Mouse (Mus musculus): ENCODE measurements around the gene Phb. TPM values are rescaled to one million over a fixed set of nuclear protein-coding genes. Genes with fewer than 3 reads are reported as not detected.

Gene Phb
- total RNA-seq, 2 experiments from 2014 or later: 428 to 436 TPM

DNA sequence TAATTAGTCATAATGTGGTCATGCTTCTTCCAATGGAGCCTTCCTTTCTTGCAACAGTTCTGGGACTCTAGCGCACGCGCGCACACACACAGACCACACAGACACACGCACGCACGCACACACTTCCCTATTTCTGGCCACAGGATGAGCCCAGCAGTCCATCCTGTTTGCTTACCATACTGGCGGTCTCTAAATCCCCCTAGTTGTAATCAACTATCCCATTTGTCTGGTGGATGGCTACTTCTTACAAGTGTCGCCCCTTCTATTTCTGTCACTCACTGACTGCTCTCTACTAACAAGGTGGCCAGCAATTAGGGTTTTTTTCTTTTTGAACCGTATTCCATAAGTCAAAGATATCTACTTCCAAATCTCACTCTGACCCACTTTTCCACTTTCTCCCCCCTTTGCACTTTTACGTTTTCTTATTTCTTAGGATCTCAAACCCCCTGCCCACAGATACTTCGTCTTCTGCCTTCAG lies 45.4 kb downstream of the Phb start:
- DNase-seq: peak; percentile 51 to 61

DNA sequence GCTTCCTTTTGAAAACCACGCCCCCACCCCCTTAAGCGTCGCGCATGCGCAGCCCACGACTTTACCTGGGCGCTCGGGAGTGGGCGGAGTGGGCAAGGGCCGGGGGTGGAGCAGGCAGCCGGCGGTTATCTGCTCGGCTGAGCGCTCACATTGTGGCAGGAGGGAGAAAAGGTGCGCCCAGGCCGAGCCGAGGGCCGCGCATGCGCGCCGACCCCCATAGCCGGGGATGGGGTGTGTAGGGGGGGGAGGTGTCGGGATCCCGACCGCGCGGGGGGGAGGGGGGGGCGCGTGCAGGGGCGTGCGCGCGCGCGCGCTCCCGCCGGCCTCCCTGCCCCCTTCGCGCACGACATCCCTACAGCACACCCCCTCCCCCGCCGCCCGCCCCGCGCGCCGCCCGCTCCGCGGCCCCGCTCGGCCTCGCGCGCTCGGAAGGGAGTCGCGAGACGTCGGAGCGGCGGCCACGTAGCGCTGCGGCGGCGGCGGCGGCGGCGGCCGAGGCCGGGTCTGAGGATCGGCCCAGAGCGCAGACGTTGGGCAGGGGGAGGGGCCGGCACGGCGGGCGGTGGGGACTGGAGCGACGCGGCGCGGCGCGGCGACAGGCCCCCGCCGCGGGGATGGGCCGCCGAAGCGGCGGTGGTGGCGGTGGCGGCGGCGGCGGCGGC lies 45.9 kb downstream of the Phb start, which contains the start of gene Zfp652:
TSS of gene Zfp652 (plus strand) at position 111 of the 662 bp plus-strand sequence.
- peak; percentile 86 to 91 for DNase-seq

DNA sequence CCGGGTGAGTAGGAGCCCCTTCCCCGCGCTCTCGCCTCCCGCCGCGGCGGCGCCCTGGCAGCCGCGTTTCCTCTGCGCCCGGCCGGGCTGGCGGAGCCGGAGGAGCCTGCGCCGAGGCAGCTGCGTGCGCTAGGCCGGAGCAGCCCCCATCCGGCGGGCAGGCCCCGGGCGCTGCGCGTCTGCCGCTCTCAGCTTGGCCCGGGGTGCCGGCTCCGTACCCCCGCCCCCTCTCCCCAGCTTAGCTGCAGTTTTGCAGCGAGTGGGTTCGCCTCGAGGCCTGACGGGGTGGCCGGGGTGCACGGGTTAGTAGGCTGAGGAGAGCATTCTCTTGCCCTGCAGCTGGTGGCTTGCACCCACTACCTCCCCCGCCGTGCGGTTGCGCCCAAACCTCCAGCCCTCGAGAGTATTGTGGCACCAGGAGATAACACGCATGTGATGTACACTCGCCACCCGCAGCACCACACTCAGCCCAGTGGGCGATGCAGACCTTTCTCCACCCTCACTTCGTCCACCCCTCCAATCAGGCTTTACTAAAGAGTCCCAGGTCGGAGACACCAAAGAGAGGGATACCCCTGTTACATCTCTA lies 46.6 kb downstream of the Phb start:
- peak; percentile 53 to 65 for DNase-seq

DNA sequence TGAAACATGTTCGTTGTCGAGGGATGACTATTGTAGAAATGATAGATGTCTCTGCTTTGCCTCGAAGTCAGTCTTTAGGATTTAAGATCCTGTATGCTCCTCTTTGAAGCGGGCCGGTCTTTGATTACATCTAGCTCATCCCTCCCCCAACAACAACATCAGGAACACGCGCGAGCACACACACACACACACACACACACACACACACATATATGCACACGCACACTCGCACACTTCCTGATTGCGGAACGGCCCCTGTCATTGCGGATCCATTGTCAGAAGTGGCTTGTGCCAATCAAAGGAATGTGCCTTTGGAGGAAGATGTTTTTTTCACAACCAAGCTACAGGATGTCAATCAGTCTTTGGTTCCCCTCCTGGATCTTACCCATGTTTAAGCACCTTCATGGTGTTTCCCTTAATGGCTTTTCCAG lies 47.1 kb downstream of the Phb start:
- DNase-seq: peak in 1 of 2 experiments; percentile 34

DNA sequence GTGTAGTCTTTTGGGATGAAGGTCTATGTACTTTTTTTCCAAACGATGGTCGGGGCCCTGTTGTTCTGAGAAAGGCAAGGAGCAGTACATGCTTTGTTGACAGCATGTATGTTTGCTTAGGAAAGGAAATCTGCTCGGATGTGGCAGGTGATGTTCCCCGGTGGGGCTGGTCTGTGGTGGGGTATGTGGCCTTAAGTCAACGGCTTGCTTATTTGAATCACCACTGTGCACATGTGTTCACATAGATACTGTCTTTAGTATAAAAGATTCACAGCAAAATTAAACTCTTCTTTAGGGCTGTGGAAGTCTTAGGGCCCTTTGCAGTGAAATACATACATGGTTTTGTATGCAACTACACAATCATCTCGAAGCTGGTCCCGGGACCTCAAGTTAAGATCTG lies 47.7 kb downstream of the Phb start:
- DNase-seq: no peak

DNA sequence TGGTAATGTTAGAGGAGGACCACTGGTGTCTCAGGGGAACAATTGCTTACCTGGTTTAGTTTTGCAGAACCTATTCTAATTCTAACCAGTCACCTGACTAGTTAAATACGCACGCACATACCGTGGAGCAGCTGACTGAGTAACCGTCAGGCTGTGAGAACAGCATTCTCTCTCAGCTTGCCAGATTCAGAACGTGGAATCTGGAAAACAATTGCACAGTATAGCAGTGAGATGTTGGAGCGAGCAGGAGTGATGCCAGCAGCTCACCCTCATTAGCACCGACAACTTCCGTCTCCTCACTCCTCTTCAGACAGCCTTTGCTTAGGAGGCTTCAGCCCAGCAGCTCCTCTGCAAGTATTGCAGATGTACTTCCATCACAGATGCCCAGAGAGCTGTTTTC lies 49.4 kb downstream of the Phb start:
- no peak for DNase-seq

DNA sequence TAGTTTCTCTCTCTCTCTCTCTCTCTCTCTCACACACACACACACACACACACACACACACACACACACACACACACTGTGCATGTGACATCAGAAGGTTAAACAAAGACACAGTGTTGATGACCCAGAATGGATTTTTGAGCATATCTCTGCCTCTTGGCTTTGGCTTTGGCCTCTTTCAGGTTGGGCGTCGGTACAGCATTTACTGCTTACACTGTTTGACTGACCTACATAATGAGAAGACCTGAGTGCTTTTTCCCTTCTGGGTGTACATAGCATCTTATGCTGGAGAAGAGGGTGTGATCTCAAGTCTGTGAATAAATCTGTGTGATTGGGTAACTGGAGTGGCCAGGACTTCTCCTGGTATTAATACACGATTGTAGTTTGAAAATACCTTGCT lies 52.6 kb downstream of the Phb start:
- DNase-seq: peak in 1 of 2 experiments; percentile 18

DNA sequence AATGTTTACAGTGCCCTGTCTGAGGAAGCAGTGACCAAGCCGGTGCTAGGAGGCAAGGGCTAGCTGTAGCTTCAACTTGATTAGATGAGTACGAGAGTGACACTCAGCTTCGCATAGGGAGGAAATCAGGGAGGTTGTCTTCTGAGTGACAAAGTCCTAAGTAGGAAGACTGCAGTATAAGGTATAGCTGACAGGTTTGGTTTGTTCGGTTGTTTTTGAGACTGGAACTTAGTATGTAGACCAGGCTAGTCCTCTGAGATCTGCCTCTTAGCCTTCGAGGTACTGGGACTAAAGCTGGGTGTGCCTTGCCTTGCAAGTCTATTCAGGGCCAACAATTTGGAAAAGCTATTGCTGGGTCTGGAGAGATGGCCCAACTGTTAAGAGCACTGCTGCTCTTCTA lies 56.5 kb downstream of the Phb start, which contains the start of gene B130006D01Rik:
TSS of gene B130006D01Rik (plus strand) at position 301 of the 400 bp plus-strand sequence.
- no peak for DNase-seq

DNA sequence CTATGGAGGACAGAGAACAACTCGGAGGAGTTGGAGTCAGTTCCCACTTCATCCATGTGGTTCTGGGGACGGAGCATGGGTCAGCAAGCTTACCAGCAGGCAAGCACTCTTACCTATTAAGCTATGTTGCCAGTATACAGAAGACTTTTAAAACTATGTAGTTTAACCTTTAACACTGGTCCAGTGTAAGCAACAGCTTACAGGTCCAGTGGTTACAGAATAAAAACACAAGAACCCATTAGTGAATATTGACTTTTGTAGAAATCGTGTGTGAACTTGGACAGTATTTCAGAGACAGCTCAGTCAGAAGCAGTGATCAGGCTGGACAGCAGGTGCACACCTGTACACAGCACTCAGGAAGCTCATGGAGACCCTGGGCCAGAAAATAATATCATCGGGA lies 57.7 kb downstream of the Phb start:
- DNase-seq: no peak

DNA sequence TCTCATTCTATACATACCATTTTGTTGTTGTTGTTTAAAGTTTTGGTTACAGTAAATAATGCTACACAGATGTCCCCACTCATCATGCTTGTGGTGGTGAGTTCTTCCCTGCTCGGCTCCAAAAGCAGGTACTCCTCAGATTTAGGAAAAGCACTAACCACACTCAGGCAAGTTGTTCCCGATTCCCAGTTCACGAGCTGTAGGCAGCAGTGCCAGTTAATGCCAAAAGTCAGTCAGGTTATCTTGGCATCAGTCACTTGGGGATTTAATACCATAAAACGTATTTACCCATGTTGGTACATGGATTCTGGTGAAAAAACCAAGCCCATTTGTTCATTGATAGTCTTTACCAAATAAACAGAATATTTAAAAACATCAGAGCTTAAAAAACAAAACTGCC lies 59.4 kb downstream of the Phb start:
- no peak for DNase-seq

DNA sequence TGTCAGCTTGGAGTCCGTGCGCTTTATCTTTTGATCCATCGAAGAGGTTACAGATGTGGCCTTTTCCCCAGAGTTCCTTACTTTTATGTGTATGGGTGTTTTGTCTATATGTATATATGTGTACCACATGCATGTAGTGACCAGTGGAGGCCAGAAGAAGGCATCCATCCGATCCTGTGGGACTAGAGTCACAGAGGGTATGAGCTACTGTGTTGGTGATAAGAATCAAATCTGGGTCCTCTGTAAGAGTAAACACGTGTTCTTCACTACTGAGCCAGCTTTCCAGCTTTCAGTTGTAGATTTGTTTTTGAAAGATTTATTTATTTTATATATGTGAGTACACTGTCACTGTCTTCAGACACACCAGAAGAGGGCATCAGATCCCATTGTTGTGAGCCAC lies 61.2 kb downstream of the Phb start:
- DNase-seq: no peak

DNA sequence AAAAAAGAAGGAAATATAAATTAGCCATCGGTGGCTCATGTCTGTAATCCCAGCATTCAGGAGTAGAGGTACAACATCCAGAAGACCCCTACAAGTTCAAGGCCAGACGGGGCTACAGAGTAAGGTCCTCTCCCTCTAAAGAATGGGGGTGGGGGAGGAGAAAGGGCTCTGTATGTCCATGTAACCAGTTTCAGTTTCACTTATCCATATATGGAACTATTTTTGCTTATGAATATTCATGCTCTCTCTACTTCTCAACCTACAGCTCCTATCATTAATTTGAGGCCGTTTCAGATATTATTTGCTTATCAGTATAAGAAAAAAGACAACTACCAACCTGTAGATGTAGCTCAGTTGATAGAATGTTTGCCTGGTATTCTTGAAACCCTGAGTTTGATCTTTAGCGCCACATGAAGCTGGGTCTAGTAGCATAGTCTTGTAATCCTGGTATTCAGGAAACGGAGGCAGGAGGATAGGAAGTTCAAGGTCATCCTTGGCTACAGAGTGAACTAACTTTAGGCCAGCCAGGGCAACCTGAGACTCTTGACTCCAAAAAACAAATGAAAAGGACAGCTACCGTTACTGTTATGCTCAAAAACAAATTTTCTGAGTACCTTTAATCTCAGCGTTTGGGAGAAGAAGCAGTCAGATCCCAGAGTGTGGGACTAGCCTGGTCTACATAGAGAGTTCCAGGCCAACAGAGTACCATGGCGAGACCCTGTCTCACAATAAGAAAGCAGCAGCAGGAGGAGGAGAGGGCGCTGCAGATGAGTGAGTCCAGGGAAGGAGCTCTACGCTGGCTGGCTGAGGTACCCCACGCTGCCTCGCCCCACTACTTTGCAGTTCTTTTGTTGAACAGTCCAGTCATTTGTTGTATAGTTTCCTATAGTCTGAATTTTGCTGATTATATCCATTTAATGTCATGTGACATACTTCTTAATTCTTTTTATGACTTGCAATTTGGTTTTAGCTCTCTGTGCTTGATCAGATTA lies 62.5 kb downstream of the Phb start:
- DNase-seq: no peak

Other genes starting within 250 kb of the Phb start
- under 1 TPM; 0.47 to 0.64 TPM for gene Nxph3, start 152.4 kb upstream of the Phb start, total RNA-seq (2021)
- under 1 TPM; 0.37 to 0.64 TPM for gene Ngfr, start 79.2 kb upstream of the Phb start, total RNA-seq (2021)
- gene Zfp652, start 45.7 kb downstream of the Phb start, total RNA-seq (2021): 10 to 100 TPM; 49.4 to 52.2 TPM
- gene B130006D01Rik, start 56.6 kb downstream of the Phb start, total RNA-seq (2021): under 1 TPM; 0.15 to 0.28 TPM
- gene Phospho1, start 157.5 kb downstream of the Phb start, total RNA-seq (2021): 100 to 1,000 TPM; 165 to 174 TPM
- gene Gngt2, start 170.3 kb downstream of the Phb start, total RNA-seq (2021): 10 to 100 TPM; 19.2 to 22.1 TPM
- 1 to 10 TPM; 9.2 to 9.9 TPM for gene Abi3, start 175.5 kb downstream of the Phb start, total RNA-seq (2021)
- gene B4galnt2, start 247.9 kb downstream of the Phb start, total RNA-seq (2021): not detected

All from heart, adult 18-20 months (tissue).